Mouse (Mus musculus): ENCODE measurements around the gene Lamtor3. TPM values are rescaled to one million over a fixed set of nuclear protein-coding genes. Genes with fewer than 3 reads are reported as not detected.

Gene Lamtor3
- polyA plus RNA-seq, 1 experiment from 2014 or later = 134 TPM

Other genes starting within 250 kb of the Lamtor3 start
- not detected in 2 replicates for gene Gm21962, start 247.0 kb upstream of the Lamtor3 start, polyA plus RNA-seq (2015; fragmentation: Nextera tagmentation; extraction: Ambion mirVana)
- 694 and 721 TPM in 2 replicates for gene H2afz, start 54.0 kb upstream of the Lamtor3 start, polyA plus RNA-seq (2015; fragmentation: Nextera tagmentation; extraction: Ambion mirVana)
- 15.8 and 16.7 TPM in 2 replicates for gene Dnajb14, start 50.8 kb upstream of the Lamtor3 start, polyA plus RNA-seq (2015; fragmentation: Nextera tagmentation; extraction: Ambion mirVana)
- 1.0 and 1.4 TPM in 2 replicates for gene Dapp1, start 63.0 kb downstream of the Lamtor3 start, polyA plus RNA-seq (2015; fragmentation: Nextera tagmentation; extraction: Ambion mirVana)
- 0.09 and 0.26 TPM in 2 replicates for gene 1110002E22Rik, start 146.5 kb downstream of the Lamtor3 start, polyA plus RNA-seq (2015; fragmentation: Nextera tagmentation; extraction: Ambion mirVana)
- gene Gm5105, start 148.9 kb downstream of the Lamtor3 start, polyA plus RNA-seq (2015; fragmentation: Nextera tagmentation; extraction: Ambion mirVana) = 0.11 and 0.12 TPM in 2 replicates
- gene Trmt10a, start 224.9 kb downstream of the Lamtor3 start, polyA plus RNA-seq (2015; fragmentation: Nextera tagmentation; extraction: Ambion mirVana) = 6.5 and 7.3 TPM in 2 replicates
- 8.3 and 10.9 TPM in 2 replicates for gene Mttp, start 226.5 kb downstream of the Lamtor3 start, polyA plus RNA-seq (2015; fragmentation: Nextera tagmentation; extraction: Ambion mirVana)